Mouse (Mus musculus): ENCODE results near the gene Pdha2.

DNA sequence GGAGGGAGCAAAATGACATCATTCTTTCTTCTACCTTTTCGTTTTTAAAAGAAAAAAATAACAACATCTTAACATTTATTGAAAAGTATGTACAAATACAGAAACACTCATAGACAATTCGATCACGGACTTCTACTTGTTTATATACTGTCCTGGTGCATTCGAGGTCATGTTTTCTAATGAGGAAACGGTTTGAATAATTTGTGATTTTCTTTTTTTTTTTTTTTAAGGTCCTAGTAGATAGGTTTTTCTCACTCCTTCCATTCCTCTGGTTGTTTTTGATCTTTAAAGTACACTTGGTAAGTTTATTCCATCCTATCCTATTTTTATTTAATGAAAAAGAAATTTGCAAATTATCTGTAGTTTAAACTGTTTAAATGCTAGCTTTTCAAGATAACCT, at the start of gene Pdha2:
- no peak for TF ChIP-seq CTCF (IDR thresholded peaks at IDR 0.05; ENCODE audit: extremely low read depth, insufficient read depth, insufficient read length, insufficient replicate concordance)
- no peak for TF ChIP-seq POLR2A (IDR thresholded peaks at IDR 0.05; ENCODE audit: low read depth, low read length)
